In genomic region chr11:49243727-49244594, GRCm38 (mm10) we compare ENCODE assay signal across 8 mouse cellular contexts. TPM values are rescaled to one million over a fixed set of nuclear protein-coding genes. Genes with fewer than 3 reads are reported as not detected.
DNase-seq lines count a peak whose midpoint lies in the region; ATAC-seq and TF ChIP-seq lines count a peak whose summit lies in the region.

TSS of gene Mgat1 (plus strand) at chr11:49244191.

- peak within 1 kb of the TSS; percentile 65 for H3K4me3 ChIP-seq in forebrain, embryonic 10.5 days
- H3K4me3 ChIP-seq in heart, embryonic 15.5 days, result peak within 1 kb of the TSS; percentile 72
- H3K4me3 ChIP-seq in liver, embryonic 16.5 days (ENCODE audit: low read depth, low read length), result peak within 1 kb of the TSS; percentile 74
- peak within 1 kb of the TSS; percentile 54 for H3K4me3 ChIP-seq in neural tube, embryonic 13.5 days
- peak within 1 kb of the TSS; percentile 98 for H3K4me3 ChIP-seq in testis, adult 2 months (ENCODE audit: control insufficient read depth, low read depth, low read length)

- no peaks in the 10 kb centered on the region for H3K36me3 ChIP-seq in forebrain, embryonic 10.5 days (replicated peaks)
- H3K36me3 ChIP-seq in heart, embryonic 15.5 days, result no peaks in the 10 kb centered on the region
- H3K36me3 ChIP-seq in liver, embryonic 16.5 days (ENCODE audit: control insufficient read depth, insufficient read depth), result no peaks in the 10 kb centered on the region
- no peaks in the 10 kb centered on the region; the same call in 1 of the 2 replicates for H3K36me3 ChIP-seq in neural tube, embryonic 13.5 days
- H3K36me3 ChIP-seq in testis, adult 2 months (ENCODE audit: control insufficient read depth, insufficient read depth, low read length), result no peaks in the 10 kb centered on the region

- DNase-seq in CD8-positive naive resting alpha-beta T cell, adult 2 months (ENCODE audit: low read depth in 2 of 2, low spot score in 2 of 2), result peak; percentile 90 to 92
- DNase-seq in c-Kit-negative CD71-positive TER-119-positive erythroid progenitor cells, embryonic 14.5 days (ENCODE audit: low read depth, low spot score), result peak; percentile 83
- DNase-seq in forebrain, embryonic 10.5 days (ENCODE audit: extremely low spot score, low spot score), result peak; percentile 97
- peak; percentile 95 to 99 for DNase-seq in kidney, postnatal 25 days

- no peaks in the 10 kb centered on the region for H3K9me3 ChIP-seq in forebrain, embryonic 10.5 days
- H3K9me3 ChIP-seq in heart, embryonic 15.5 days (replicated peaks), result no peaks in the 10 kb centered on the region
- no peaks in the 10 kb centered on the region for H3K9me3 ChIP-seq in liver, embryonic 16.5 days (replicated peaks; ENCODE audit: control insufficient read depth, low read length)
- H3K9me3 ChIP-seq in neural tube, embryonic 13.5 days, result no peaks in the 10 kb centered on the region

- peak; percentile 69 for TF ChIP-seq POLR2A in testis, adult 2 months (IDR thresholded peaks at IDR 0.05; ENCODE audit: control insufficient read depth, low read depth, low read length)

- H3K4me2 ChIP-seq in heart, embryonic 15.5 days, result peak within 1 kb of the TSS; percentile 70
- H3K4me2 ChIP-seq in liver, embryonic 16.5 days (ENCODE audit: low read depth, low read length), result peak within 1 kb of the TSS; percentile 98
- H3K4me2 ChIP-seq in neural tube, embryonic 13.5 days, result peak within 1 kb of the TSS; percentile 63

- no peaks in the 10 kb centered on the region for H3K27me3 ChIP-seq in forebrain, embryonic 10.5 days (ENCODE audit: poor library complexity, severe bottlenecking)
- no peaks in the 10 kb centered on the region for H3K27me3 ChIP-seq in heart, embryonic 15.5 days
- H3K27me3 ChIP-seq in liver, embryonic 16.5 days (ENCODE audit: control insufficient read depth, insufficient read depth, low read depth, low read length), result no peaks in the 10 kb centered on the region
- no peaks in the 10 kb centered on the region for H3K27me3 ChIP-seq in neural tube, embryonic 13.5 days
- no peaks in the 10 kb centered on the region for H3K27me3 ChIP-seq in testis, adult 2 months (ENCODE audit: control insufficient read depth, insufficient read depth, low read length)

- H3K4me1 ChIP-seq in forebrain, embryonic 10.5 days, result peaks cover 48% of the 10 kb centered on the region
- H3K4me1 ChIP-seq in heart, embryonic 15.5 days (replicated peaks), result peaks cover 42% of the 10 kb centered on the region
- H3K4me1 ChIP-seq in liver, embryonic 16.5 days (ENCODE audit: control insufficient read depth, low read depth, low read length), result peaks cover 55% of the 10 kb centered on the region
- H3K4me1 ChIP-seq in neural tube, embryonic 13.5 days (replicated peaks), result peaks cover 33% of the 10 kb centered on the region
- peaks cover 11% of the 10 kb centered on the region for H3K4me1 ChIP-seq in testis, adult 2 months (ENCODE audit: control insufficient read depth, insufficient read depth, low read length)

- TF ChIP-seq CTCF in testis, adult 2 months (IDR thresholded peaks at IDR 0.05; ENCODE audit: control insufficient read depth, insufficient read depth, insufficient replicate concordance, low read depth, low read length), result no peak

- H3K9ac ChIP-seq in heart, embryonic 15.5 days, result peak within 1 kb of the TSS; percentile 65
- H3K9ac ChIP-seq in liver, embryonic 16.5 days (ENCODE audit: low read depth, low read length), result peak within 1 kb of the TSS; percentile 75
- H3K9ac ChIP-seq in neural tube, embryonic 13.5 days, result peak within 1 kb of the TSS; percentile 76

- H3K27ac ChIP-seq in forebrain, embryonic 10.5 days, result peak within 1 kb of the TSS; percentile 92
- peak within 1 kb of the TSS; percentile 96 for H3K27ac ChIP-seq in heart, embryonic 15.5 days
- H3K27ac ChIP-seq in liver, embryonic 16.5 days (ENCODE audit: low read length), result peak within 1 kb of the TSS; percentile 95
- peak within 1 kb of the TSS; percentile 92 for H3K27ac ChIP-seq in neural tube, embryonic 13.5 days (replicated peaks)
- H3K27ac ChIP-seq in testis, adult 2 months (ENCODE audit: control insufficient read depth, insufficient read depth, low read depth, low read length), result peak within 1 kb of the TSS; percentile 94

- ATAC-seq in heart, embryonic 15.5 days (replicated peaks; ENCODE audit: insufficient number of reproducible peaks, insufficient read depth, low FRiP score, low read depth), result peak; percentile 94
- peak; percentile 88 for ATAC-seq in liver, embryonic 16.5 days (ENCODE audit: low read depth)
- ATAC-seq in neural tube, embryonic 13.5 days (ENCODE audit: low read depth), result peak; percentile 98

- 1% methylated on average over 59 of the region's 60 CpGs for WGBS in forebrain, embryonic 10.5 days
- WGBS in heart, embryonic 15.5 days, result under 1% methylated on average over 56 of the region's 60 CpGs
- under 1% methylated on average over 57 of the region's 60 CpGs for WGBS in liver, embryonic 16.5 days (ENCODE audit: insufficient replicate concordance)
- WGBS in neural tube, embryonic 13.5 days, result under 1% methylated on average over 53 of the region's 60 CpGs

RNA-seq across cellular contexts. Expression of gene Mgat1, which starts in this region (rescaled TPM):
- polyA plus RNA-seq in forebrain, embryonic 10.5 days (2016; fragmentation: Nextera tagmentation; extraction: Ambion mirVana), result 39.6 and 44.9 TPM in 2 replicates
- polyA plus RNA-seq in heart, embryonic 15.5 days (2015; fragmentation: Nextera tagmentation; extraction: Ambion mirVana), result 41.7 and 54.8 TPM in 2 replicates
- 41.5 TPM in 2 replicates for polyA plus RNA-seq in liver, embryonic 16.5 days (2015; fragmentation: Nextera tagmentation; extraction: Ambion mirVana)
- polyA plus RNA-seq in neural tube, embryonic 13.5 days (2015; fragmentation: Nextera tagmentation; extraction: Ambion mirVana), result 28.8 and 32.4 TPM in 2 replicates
- polyA plus RNA-seq in testis, adult 2 months (2012; rRNA removed), result 13.9 and 16.0 TPM in 2 replicates

Comparison
In these comparisons a context has a peak if more than half of its experiments do, and no peak if none do; other contexts are left out.
1. Peak in every context shown above with its lines: DNase-seq, ATAC-seq, H3K4me3 ChIP-seq and H3K27ac ChIP-seq.